Mouse (Mus musculus): Measurements from ENCODE around the gene Gpr132. TPM values are rescaled to one million over a fixed set of nuclear protein-coding genes. Genes with fewer than 3 reads are reported as not detected.

Gene Gpr132
- total and polyA plus RNA-seq, 2 experiments = 0.09 to 0.60 TPM

- Histone ChIP-seq H3K79me2 (ENCODE audit: control insufficient read depth, insufficient read depth, low read length) (no peaks in the 10 kb centered on the region), H3K27ac (replicated peaks; ENCODE audit: insufficient read depth, low read depth, low read length) (no peak overlapping the region), H3K36me3 (ENCODE audit: control insufficient read depth, insufficient read depth, low read length) (no peaks in the 10 kb centered on the region), H3K4me1 (ENCODE audit: control insufficient read depth, insufficient read depth, low read length) (no peaks in the 10 kb centered on the region), H3K27me3 (ENCODE audit: control insufficient read depth, insufficient read depth, low read length) (0 out of 2 replicates have a peak, but pooled peaks cover 8% of the 10 kb centered on the region), H3K9ac (ENCODE audit: low read depth, low read length) (no peak overlapping the region), H3K4me3 (ENCODE audit: insufficient read depth, low read depth, low read length) (peak overlapping the region; percentile 11; the same call in 1 of the 2 replicates)
- DNase-seq (ENCODE audit: extremely low read depth, low read depth, low spot score) = no peak
- WGBS = 7% methylated on average over 28 of the region's 28 CpGs
- TF ChIP-seq CTCF (IDR thresholded peaks at IDR 0.05; ENCODE audit: low read depth, low read length) (no peak), POLR2A (IDR thresholded peaks at IDR 0.05; ENCODE audit: extremely low read depth, insufficient read depth, low read length) (no peak)
Measured at GRCm38 (mm10) chr12:112876332-112877072, 8.5 kb upstream of the Gpr132 start.

GRCm38 (mm10) chr12:112875225-112876013, 7.4 kb upstream of the Gpr132 start:
- H3K27me3 ChIP-seq (ENCODE audit: control insufficient read depth, insufficient read depth, low read length) = 0 out of 2 replicates have a peak, but pooled peaks cover 8% of the 10 kb centered on the region
- WGBS = 28% methylated on average over 16 of the region's 16 CpGs
- TF ChIP-seq CTCF (IDR thresholded peaks at IDR 0.05; ENCODE audit: low read depth, low read length) = peak; percentile 80
- no peak for TF ChIP-seq POLR2A (IDR thresholded peaks at IDR 0.05; ENCODE audit: extremely low read depth, insufficient read depth, low read length)
- no peak for DNase-seq (ENCODE audit: extremely low read depth, low read depth, low spot score)
- H3K79me2 ChIP-seq (ENCODE audit: control insufficient read depth, insufficient read depth, low read length) = no peaks in the 10 kb centered on the region
- no peaks in the 10 kb centered on the region for H3K36me3 ChIP-seq (ENCODE audit: control insufficient read depth, insufficient read depth, low read length)
- no peak overlapping the region for H3K4me3 ChIP-seq (ENCODE audit: insufficient read depth, low read depth, low read length)
- H3K9ac ChIP-seq (ENCODE audit: low read depth, low read length) = no peak overlapping the region
- no peak overlapping the region for H3K27ac ChIP-seq (replicated peaks; ENCODE audit: insufficient read depth, low read depth, low read length)
- no peaks in the 10 kb centered on the region for H3K4me1 ChIP-seq (ENCODE audit: control insufficient read depth, insufficient read depth, low read length)

GRCm38 (mm10) chr12:112874199-112874598, 6.2 kb upstream of the Gpr132 start:
- H3K27me3 ChIP-seq (ENCODE audit: control insufficient read depth, insufficient read depth, low read length) = 0 out of 2 replicates have a peak, but pooled peaks cover 8% of the 10 kb centered on the region
- TF ChIP-seq CTCF (IDR thresholded peaks at IDR 0.05; ENCODE audit: low read depth, low read length) = no peak
- TF ChIP-seq POLR2A (IDR thresholded peaks at IDR 0.05; ENCODE audit: extremely low read depth, insufficient read depth, low read length) = no peak
- DNase-seq (ENCODE audit: extremely low read depth, low read depth, low spot score) = no peak
- no peak overlapping the region for H3K9ac ChIP-seq (ENCODE audit: low read depth, low read length)
- H3K27ac ChIP-seq (replicated peaks; ENCODE audit: insufficient read depth, low read depth, low read length) = no peak overlapping the region
- no peak overlapping the region for H3K4me3 ChIP-seq (ENCODE audit: insufficient read depth, low read depth, low read length)
- no peaks in the 10 kb centered on the region for H3K4me1 ChIP-seq (ENCODE audit: control insufficient read depth, insufficient read depth, low read length)
- no peaks in the 10 kb centered on the region for H3K36me3 ChIP-seq (ENCODE audit: control insufficient read depth, insufficient read depth, low read length)
- WGBS = 21% methylated on average over 22 of the region's 22 CpGs
- H3K79me2 ChIP-seq (ENCODE audit: control insufficient read depth, insufficient read depth, low read length) = no peaks in the 10 kb centered on the region

GRCm38 (mm10) chr12:112873452-112874190, 5.6 kb upstream of the Gpr132 start:
- Histone ChIP-seq H3K79me2 (ENCODE audit: control insufficient read depth, insufficient read depth, low read length) (no peaks in the 10 kb centered on the region), H3K4me3 (ENCODE audit: insufficient read depth, low read depth, low read length) (no peak overlapping the region), H3K27ac (replicated peaks; ENCODE audit: insufficient read depth, low read depth, low read length) (no peak overlapping the region), H3K36me3 (ENCODE audit: control insufficient read depth, insufficient read depth, low read length) (no peaks in the 10 kb centered on the region), H3K9ac (ENCODE audit: low read depth, low read length) (no peak overlapping the region), H3K27me3 (ENCODE audit: control insufficient read depth, insufficient read depth, low read length) (0 out of 2 replicates have a peak, but pooled peaks cover 8% of the 10 kb centered on the region), H3K4me1 (ENCODE audit: control insufficient read depth, insufficient read depth, low read length) (no peaks in the 10 kb centered on the region)
- TF ChIP-seq CTCF (IDR thresholded peaks at IDR 0.05; ENCODE audit: low read depth, low read length) (peak; percentile 77), POLR2A (IDR thresholded peaks at IDR 0.05; ENCODE audit: extremely low read depth, insufficient read depth, low read length) (no peak)
- no peak for DNase-seq (ENCODE audit: extremely low read depth, low read depth, low spot score)
- WGBS = 24% methylated on average over 18 of the region's 18 CpGs

- 85% methylated on average over 10 of the region's 10 CpGs for WGBS
Measured at GRCm38 (mm10) chr12:112872991-112873390, 5.0 kb upstream of the Gpr132 start.

More at GRCm38 (mm10) chr12:112872991-112873390, 5.0 kb upstream of the Gpr132 start:
- Histone ChIP-seq H3K4me1 (ENCODE audit: control insufficient read depth, insufficient read depth, low read length) (no peaks in the 10 kb centered on the region), H3K27ac (replicated peaks; ENCODE audit: insufficient read depth, low read depth, low read length) (no peak overlapping the region), H3K79me2 (ENCODE audit: control insufficient read depth, insufficient read depth, low read length) (no peaks in the 10 kb centered on the region), H3K4me3 (ENCODE audit: insufficient read depth, low read depth, low read length) (no peak overlapping the region), H3K27me3 (ENCODE audit: control insufficient read depth, insufficient read depth, low read length) (0 out of 2 replicates have a peak, but pooled peaks cover 5% of the 10 kb centered on the region), H3K36me3 (ENCODE audit: control insufficient read depth, insufficient read depth, low read length) (no peaks in the 10 kb centered on the region), H3K9ac (ENCODE audit: low read depth, low read length) (no peak overlapping the region)
- no peak for TF ChIP-seq CTCF (IDR thresholded peaks at IDR 0.05; ENCODE audit: low read depth, low read length)
- no peak for TF ChIP-seq POLR2A (IDR thresholded peaks at IDR 0.05; ENCODE audit: extremely low read depth, insufficient read depth, low read length)
- no peak for DNase-seq (ENCODE audit: extremely low read depth, low read depth, low spot score)
